Mouse (Mus musculus): ENCODE results near the gene Upk3b.
"Not testable (repeated sequence)": the region's sequence is repeated elsewhere in the genome, so short reads cannot be mapped to it uniquely, and the experiment has no call there.

- TF ChIP-seq CTCF (IDR thresholded peaks at IDR 0.05; ENCODE audit: extremely low read depth, insufficient read length, insufficient replicate concordance, low read depth, low read length); POLR2A (IDR thresholded peaks at IDR 0.05; ENCODE audit: low read depth, low read length): not testable (repeated sequence)
Measured at GRCm38 (mm10) chr5:136066404-136067148, 28.3 kb downstream of the Upk3b start.
